Comparison of ENCODE assay signal across 8 mouse cellular contexts in the genomic region with DNA sequence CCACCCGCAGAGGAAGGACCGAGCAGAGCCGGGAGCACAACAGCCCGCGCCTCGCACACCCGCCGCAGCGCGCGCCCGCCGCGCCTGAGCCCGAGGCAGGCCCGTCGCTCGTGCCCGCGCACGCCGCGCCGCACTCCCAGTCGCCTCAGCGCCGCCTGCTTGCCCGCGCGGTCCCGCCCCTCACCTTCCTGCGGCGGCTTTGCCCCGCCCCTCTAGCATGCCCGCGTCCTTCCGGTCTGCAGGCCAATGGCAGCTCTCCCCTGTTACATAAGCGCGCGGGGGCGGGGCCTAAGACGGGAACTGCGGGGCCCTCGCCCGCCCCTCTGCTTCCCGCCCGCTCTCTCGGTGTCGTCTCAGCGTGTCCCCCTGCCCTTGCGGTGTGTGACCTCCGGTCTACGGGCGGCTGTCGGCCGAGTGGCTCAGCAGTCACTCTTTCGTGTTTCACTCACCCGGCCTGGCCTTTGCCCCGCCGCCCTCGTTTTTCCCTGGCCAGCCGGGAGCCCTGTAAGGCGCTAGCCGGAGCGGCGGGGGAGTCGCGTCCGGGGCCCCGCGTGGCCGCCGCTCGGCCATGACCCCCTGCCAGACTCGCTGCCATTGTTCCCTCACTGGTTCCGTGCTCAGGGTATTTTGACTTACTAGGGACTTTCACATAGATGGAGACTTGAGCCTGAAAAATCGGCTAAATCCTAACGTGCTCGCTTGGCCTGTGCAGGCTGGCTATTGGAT. TPM values are rescaled to one million over a fixed set of nuclear protein-coding genes. Genes with fewer than 3 reads are reported as not detected.
DNase-seq lines count a peak whose midpoint lies in the region; ATAC-seq lines count a peak whose summit lies in the region.

A gene (minus strand): TSS at position 541 of the 726 bp plus-strand sequence.

- peaks cover 11% of the 10 kb centered on the region for H3K4me1 ChIP-seq in brown adipose tissue, adult 24 weeks (ENCODE audit: control insufficient read depth, insufficient read depth, insufficient read length, low read length)
- H3K4me1 ChIP-seq in heart, embryonic 14.5 days (ENCODE audit: control insufficient read depth in 2 of 2, insufficient read depth in 2 of 2, low read length in 2 of 2), result peaks cover 2 to 30% of the 10 kb centered on the region in 2 experiments; a peak in 3 of 4 replicates
- peaks cover 42% of the 10 kb centered on the region for H3K4me1 ChIP-seq in liver, embryonic 13.5 days (replicated peaks)
- peaks cover 21% of the 10 kb centered on the region for H3K4me1 ChIP-seq in stomach, embryonic 16.5 days (ENCODE audit: control insufficient read depth, insufficient read depth, low read length)

- ATAC-seq in heart, embryonic 14.5 days (ENCODE audit: insufficient number of reproducible peaks, insufficient read depth, low FRiP score, low read depth), result peak; percentile 99
- peak; percentile 99 for ATAC-seq in liver, embryonic 13.5 days (ENCODE audit: low read depth)
- ATAC-seq in stomach, embryonic 16.5 days (ENCODE audit: insufficient read depth, low FRiP score), result peak; percentile 99

- no peaks in the 10 kb centered on the region for H3K9me3 ChIP-seq in heart, embryonic 14.5 days (ENCODE audit: control insufficient read depth, low read length)
- no peaks in the 10 kb centered on the region for H3K9me3 ChIP-seq in liver, embryonic 13.5 days (replicated peaks)
- no peaks in the 10 kb centered on the region for H3K9me3 ChIP-seq in stomach, embryonic 16.5 days (replicated peaks; ENCODE audit: control insufficient read depth, low read length)

- H3K27ac ChIP-seq in brown adipose tissue, adult 24 weeks (replicated peaks; ENCODE audit: low read depth, low read length), result peak within 1 kb of the TSS; percentile 98
- H3K27ac ChIP-seq in heart, embryonic 14.5 days (replicated peaks in 1 of 2; ENCODE audit: control insufficient read depth in 1 of 2, insufficient read depth in 1 of 2, low read depth in 2 of 2, low read length in 2 of 2), result peak within 1 kb of the TSS; percentile 96 to 99
- peak within 1 kb of the TSS; percentile 92 for H3K27ac ChIP-seq in liver, embryonic 13.5 days
- peak within 1 kb of the TSS; percentile 98 for H3K27ac ChIP-seq in stomach, embryonic 16.5 days (ENCODE audit: low read length)

- H3K36me3 ChIP-seq in heart, embryonic 14.5 days (ENCODE audit: control insufficient read depth, insufficient read depth, low read length), result peaks cover 10% of the 10 kb centered on the region
- H3K36me3 ChIP-seq in liver, embryonic 13.5 days, result peaks cover 16% of the 10 kb centered on the region
- 0 out of 2 replicates have a peak, but pooled peaks cover under 1% of the 10 kb centered on the region for H3K36me3 ChIP-seq in stomach, embryonic 16.5 days (ENCODE audit: control insufficient read depth, insufficient read depth, low read length)

- WGBS in heart, embryonic 14.5 days, result under 1% methylated on average over 66 of the region's 79 CpGs
- WGBS in liver, embryonic 13.5 days (ENCODE audit: insufficient replicate concordance), result under 1% methylated on average over 75 of the region's 79 CpGs
- under 1% methylated on average over 78 of the region's 79 CpGs for WGBS in stomach, embryonic 16.5 days

- peak within 1 kb of the TSS; percentile 100 for H3K9ac ChIP-seq in heart, embryonic 14.5 days (ENCODE audit: low read length)
- H3K9ac ChIP-seq in liver, embryonic 13.5 days, result peak within 1 kb of the TSS; percentile 97
- H3K9ac ChIP-seq in stomach, embryonic 16.5 days (ENCODE audit: low read length), result peak within 1 kb of the TSS; percentile 99

- peak within 1 kb of the TSS; percentile 93 for H3K4me3 ChIP-seq in brown adipose tissue, adult 24 weeks (ENCODE audit: insufficient read depth, low read depth, low read length)
- H3K4me3 ChIP-seq in heart, embryonic 14.5 days (ENCODE audit: control insufficient read depth in 1 of 2, insufficient read depth in 1 of 2, low read depth in 1 of 2, low read length in 2 of 2), result peak within 1 kb of the TSS; percentile 74 to 94
- H3K4me3 ChIP-seq in liver, embryonic 13.5 days (replicated peaks), result peak within 1 kb of the TSS; percentile 94
- peak within 1 kb of the TSS; percentile 98 for H3K4me3 ChIP-seq in stomach, embryonic 16.5 days (replicated peaks; ENCODE audit: low read length)

- DNase-seq in CD4-positive, CD25-positive, alpha-beta regulatory T cell, adult 2 months (ENCODE audit: low read depth, low spot score), result peak; percentile 100
- peak; percentile 82 for DNase-seq in fibroblast of lung, adult 2 months (ENCODE audit: low read depth)
- peak; percentile 100 for DNase-seq in kidney, postnatal 14 days
- peak; percentile 98 for DNase-seq in liver, embryonic 13.5 days
- peak; percentile 96 for DNase-seq in neural tube, embryonic 10.5 days (ENCODE audit: extremely low spot score, low spot score)

- no peaks in the 10 kb centered on the region for H3K27me3 ChIP-seq in heart, embryonic 14.5 days (ENCODE audit: control insufficient read depth, insufficient read depth, low read length)
- no peaks in the 10 kb centered on the region for H3K27me3 ChIP-seq in liver, embryonic 13.5 days
- H3K27me3 ChIP-seq in stomach, embryonic 16.5 days (ENCODE audit: control insufficient read depth, insufficient read depth, low read length), result no peaks in the 10 kb centered on the region

- peak within 1 kb of the TSS; percentile 84 for H3K4me2 ChIP-seq in heart, embryonic 14.5 days (ENCODE audit: low read length)
- peak within 1 kb of the TSS; percentile 83 for H3K4me2 ChIP-seq in liver, embryonic 13.5 days
- peak within 1 kb of the TSS; percentile 65 for H3K4me2 ChIP-seq in stomach, embryonic 16.5 days (ENCODE audit: low read depth, low read length)

RNA-seq across cellular contexts. Expression of the gene that starts here (rescaled TPM):
- polyA plus RNA-seq in brown adipose tissue, adult 24 weeks (2012; ENCODE audit: insufficient read depth, insufficient read length, missing spikeins), result 112 and 114 TPM in 2 replicates
- polyA plus RNA-seq in heart, embryonic 14.5 days (2014; fragmentation: Nextera tagmentation; extraction: Ambion mirVana), result 415 and 436 TPM in 2 replicates
- polyA plus RNA-seq in liver, embryonic 13.5 days (2015; fragmentation: Nextera tagmentation; extraction: Ambion mirVana), result 272 and 301 TPM in 2 replicates
- 461 and 509 TPM in 2 replicates for polyA plus RNA-seq in stomach, embryonic 16.5 days (2015; fragmentation: Nextera tagmentation; extraction: Ambion mirVana)

Comparison
In these comparisons a context has a peak if more than half of its experiments do, and no peak if none do; other contexts are left out.
1. Peak in every context shown above with its lines: DNase-seq, ATAC-seq, H3K4me3 ChIP-seq and H3K27ac ChIP-seq.